ENCODE assay signal across 18 mouse cellular contexts in the genomic region with DNA sequence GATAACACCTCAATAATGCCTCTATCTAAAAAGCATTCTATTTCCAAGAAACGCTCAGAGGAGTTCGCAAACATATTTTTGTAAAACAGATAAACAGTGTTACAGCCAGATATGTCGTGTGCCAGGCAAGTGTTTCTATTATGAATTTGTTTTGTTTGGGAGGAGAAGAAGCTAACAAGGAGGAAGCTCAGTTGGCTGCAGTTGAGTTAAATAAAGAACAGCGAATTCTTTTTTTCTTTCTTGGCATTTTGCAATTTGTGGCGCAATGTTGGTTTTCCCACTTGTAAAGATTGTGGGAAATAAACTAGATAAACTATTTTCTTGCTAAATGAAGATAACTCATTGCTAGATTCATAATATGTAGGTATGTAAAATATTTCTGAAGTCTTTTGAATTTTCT.
"Had no signal": no experiment of that assay in that cellular context is flagged by ENCODE, and none has a peak within 500 bp of the region (broad histone marks: within the 10 kb centered on the region; RNA-seq: fewer than 3 reads in every experiment).

No protein-coding gene starts in this region.

- H3K4me3 ChIP-seq: layer of hippocampus, adult 2 months; liver, embryonic 13.5 days; midbrain, embryonic 12.5 days; midbrain, embryonic 15.5 days; neural tube, embryonic 12.5 days; neural tube, embryonic 15.5 days; stomach, embryonic 15.5 days had no signal

- H3K9me3 ChIP-seq: liver, embryonic 13.5 days; midbrain, embryonic 12.5 days; midbrain, embryonic 15.5 days; neural tube, embryonic 12.5 days; neural tube, embryonic 15.5 days; stomach, embryonic 15.5 days had no signal

- H3K27ac ChIP-seq: kidney, postnatal 0 days; layer of hippocampus, adult 2 months; liver, embryonic 13.5 days; macrophage; midbrain, embryonic 12.5 days; midbrain, embryonic 15.5 days; neural tube, embryonic 12.5 days; neural tube, embryonic 15.5 days; stomach, embryonic 15.5 days had no signal

- H3K36me3 ChIP-seq: liver, embryonic 13.5 days; midbrain, embryonic 12.5 days; midbrain, embryonic 15.5 days; neural tube, embryonic 12.5 days; neural tube, embryonic 15.5 days; stomach, embryonic 15.5 days had no signal

- H3K27me3 ChIP-seq: liver, embryonic 13.5 days; midbrain, embryonic 12.5 days; midbrain, embryonic 15.5 days; neural tube, embryonic 12.5 days; neural tube, embryonic 15.5 days; stomach, embryonic 15.5 days had no signal

- DNase-seq: kidney, adult 2 months; kidney, postnatal 25 days; layer of hippocampus, adult 9-11 months; liver, embryonic 13.5 days; lung, adult 2 months; right cerebral cortex, adult 18-20 months; right cerebral cortex, postnatal 14 days; right cerebral cortex, postnatal 4 days; spleen, adult 18-20 months; thymus, postnatal 25 days had no signal

- H3K9ac ChIP-seq: liver, embryonic 13.5 days; midbrain, embryonic 12.5 days; midbrain, embryonic 15.5 days; neural tube, embryonic 12.5 days; neural tube, embryonic 15.5 days; stomach, embryonic 15.5 days had no signal

- ATAC-seq: midbrain, embryonic 15.5 days had no signal

- H3K4me2 ChIP-seq: liver, embryonic 13.5 days; midbrain, embryonic 12.5 days; midbrain, embryonic 15.5 days; neural tube, embryonic 12.5 days; neural tube, embryonic 15.5 days; stomach, embryonic 15.5 days had no signal

- H3K4me1 ChIP-seq: liver, embryonic 13.5 days; midbrain, embryonic 12.5 days; midbrain, embryonic 15.5 days; neural tube, embryonic 12.5 days; neural tube, embryonic 15.5 days; stomach, embryonic 15.5 days had no signal
